Mouse (Mus musculus): ENCODE measurements around the gene Gskip. TPM values are rescaled to one million over a fixed set of nuclear protein-coding genes. Genes with fewer than 3 reads are reported as not detected.

The Gskip gene
- total and polyA plus RNA-seq, 3 experiments: 12.3 to 21.9 (median 13.3) TPM

DNA sequence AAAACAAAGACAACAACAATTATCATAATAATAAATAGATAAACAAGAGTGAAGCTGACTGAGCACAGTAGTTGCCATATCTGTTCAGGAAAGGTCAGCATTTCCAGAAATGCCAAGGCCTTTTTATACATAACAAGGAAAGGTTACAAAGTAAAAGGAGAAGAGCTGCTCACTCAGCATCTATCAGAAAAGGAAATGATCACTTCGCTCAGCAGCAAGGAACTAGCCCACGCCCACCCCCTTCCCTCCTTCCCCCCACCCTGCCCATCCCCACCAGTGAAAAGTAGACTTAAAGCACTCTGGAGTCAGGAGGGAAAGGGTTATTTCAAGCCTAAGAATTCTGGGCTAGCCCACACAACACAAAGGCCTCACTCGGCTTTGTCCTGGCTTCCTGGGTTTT is 35.6 kb downstream of the Gskip start:
- H3K36me3 ChIP-seq (replicated peaks in 1 of 2; ENCODE audit: control insufficient read depth in 1 of 2, insufficient read depth in 1 of 2, low read length in 1 of 2): no peaks in the 10 kb centered on the region
- H3K27me3 ChIP-seq (replicated peaks): no peaks in the 10 kb centered on the region
- H3K4me3 ChIP-seq (replicated peaks in 1 of 3; ENCODE audit: low read depth in 2 of 3, low read length in 2 of 3, poor library complexity in 1 of 3): no peak overlapping the region
- DNase-seq (ENCODE audit: extremely low read depth): no peak
- dilution Hi-C loops (cut with MboI; ENCODE audit: extremely low pct_ligation_motif_present, extremely low pct_unique_long_range_greater_than_20kb, low sequenced_read_pairs) (no loop called here), in situ Hi-C loops (cut with MboI; ENCODE audit: low pct_ligation_motif_present, low pct_unique_long_range_greater_than_20kb, low sequenced_read_pairs) (loop anchor here (10.0 kb wide), 1 partner anchor 225 kb away; no protein-coding TSS in a partner anchor)
- TF ChIP-seq ZMIZ1 (IDR thresholded peaks at IDR 0.05; ENCODE audit: low read depth, low read length): no peak
- no peak for TF ChIP-seq RCOR1 (conservative IDR thresholded peaks at IDR 0.05; ENCODE audit: low read depth, low read length)
- TF ChIP-seq CHD2 (IDR thresholded peaks at IDR 0.05; ENCODE audit: low read length): no peak
- no peak for TF ChIP-seq NELFE (IDR thresholded peaks at IDR 0.05; ENCODE audit: low read depth, low read length)
- no peak for TF ChIP-seq IRF4 (IDR thresholded peaks at IDR 0.05; ENCODE audit: low read depth, low read length)
- TF ChIP-seq CTCF (conservative IDR thresholded peaks at IDR 0.05 in 1 of 2, IDR thresholded peaks at IDR 0.05 in 1 of 2; ENCODE audit: low read depth in 2 of 2, low read length in 2 of 2): no peak
- no peaks in the 10 kb centered on the region for H3K79me2 ChIP-seq (replicated peaks; ENCODE audit: control insufficient read depth, extremely low read depth, insufficient read depth, poor library complexity, severe bottlenecking)
- no peak overlapping the region for H3K4me2 ChIP-seq (ENCODE audit: insufficient read depth, low read depth, poor library complexity, severe bottlenecking)
- no peaks in the 10 kb centered on the region for H3K9me3 ChIP-seq (replicated peaks; ENCODE audit: low read length)
- H3K4me1 ChIP-seq (ENCODE audit: control insufficient read depth in 1 of 2, insufficient read depth in 2 of 2): peaks cover 8 to 26% of the 10 kb centered on the region in 2 experiments; a peak in 3 of 4 replicates
- no peak overlapping the region for H3K9ac ChIP-seq (ENCODE audit: insufficient read depth, low read depth)
- no peak overlapping the region for H3K27ac ChIP-seq (ENCODE audit: insufficient read depth, low read depth)

DNA sequence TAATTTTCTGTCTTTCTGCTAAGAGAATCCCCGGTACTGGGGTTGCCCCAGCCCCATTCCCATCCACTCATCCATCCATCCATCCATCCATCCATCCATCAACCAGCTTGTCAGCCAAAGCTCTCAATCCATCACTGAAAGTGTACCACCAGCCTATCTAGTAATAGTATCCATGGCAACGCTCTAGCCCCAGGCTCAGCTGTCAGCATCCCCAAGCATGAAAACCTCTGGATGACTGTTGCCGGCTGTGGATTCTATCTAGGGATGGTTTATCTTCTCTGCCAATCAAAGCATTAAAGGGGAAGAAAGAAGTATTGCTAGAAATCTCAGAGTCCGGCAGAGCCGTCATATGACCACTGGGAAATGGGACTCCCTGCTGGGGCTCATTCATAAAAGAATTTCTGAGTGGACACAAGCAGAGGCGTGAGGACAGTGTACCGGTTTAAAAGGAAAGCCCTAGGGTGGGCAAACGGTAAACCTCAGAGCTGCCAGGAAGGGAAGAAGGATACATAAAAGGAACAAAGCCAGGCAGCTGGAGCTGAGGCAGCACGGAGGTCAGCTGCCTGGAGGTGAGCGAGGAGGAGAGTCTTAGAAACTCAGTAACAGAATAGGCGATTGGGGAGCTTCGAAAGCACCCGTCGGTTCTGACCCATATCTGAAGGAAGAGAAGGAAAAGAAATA is 37.0 kb downstream of the Gskip start:
- Histone ChIP-seq H3K9ac (ENCODE audit: insufficient read depth, low read depth) (no peak overlapping the region), H3K79me2 (replicated peaks; ENCODE audit: control insufficient read depth, extremely low read depth, insufficient read depth, poor library complexity, severe bottlenecking) (no peaks in the 10 kb centered on the region), H3K36me3 (replicated peaks in 1 of 2; ENCODE audit: control insufficient read depth in 1 of 2, insufficient read depth in 1 of 2, low read length in 1 of 2) (no peaks in the 10 kb centered on the region), H3K27ac (ENCODE audit: insufficient read depth, low read depth) (no peak overlapping the region), H3K4me3 (replicated peaks in 1 of 3; ENCODE audit: low read depth in 2 of 3, low read length in 2 of 3, poor library complexity in 1 of 3) (no peak overlapping the region), H3K4me2 (ENCODE audit: insufficient read depth, low read depth, poor library complexity, severe bottlenecking) (no peak overlapping the region), H3K4me1 (ENCODE audit: control insufficient read depth in 1 of 2, insufficient read depth in 2 of 2) (peaks cover 8 to 24% of the 10 kb centered on the region in 2 experiments; a peak in 3 of 4 replicates), H3K27me3 (replicated peaks) (no peaks in the 10 kb centered on the region), H3K9me3 (replicated peaks; ENCODE audit: low read length) (no peaks in the 10 kb centered on the region)
- DNase-seq (ENCODE audit: extremely low read depth): no peak
- dilution Hi-C loops (cut with MboI; ENCODE audit: extremely low pct_ligation_motif_present, extremely low pct_unique_long_range_greater_than_20kb, low sequenced_read_pairs): no loop called here
- TF ChIP-seq ZKSCAN1 (IDR thresholded peaks at IDR 0.05; ENCODE audit: borderline replicate concordance, low read depth, low read length) (no peak), RCOR1 (conservative IDR thresholded peaks at IDR 0.05; ENCODE audit: low read depth, low read length) (no peak), ETS1 (conservative IDR thresholded peaks at IDR 0.05; ENCODE audit: low read depth, low read length) (no peak), PAX5 (IDR thresholded peaks at IDR 0.05; ENCODE audit: low read length) (no peak), KAT2A (IDR thresholded peaks at IDR 0.05; ENCODE audit: insufficient replicate concordance, low read length) (no peak), MAFK (IDR thresholded peaks at IDR 0.05; ENCODE audit: insufficient replicate concordance, low read length) (no peak), CHD2 (IDR thresholded peaks at IDR 0.05; ENCODE audit: low read length) (no peak), ZMIZ1 (IDR thresholded peaks at IDR 0.05; ENCODE audit: low read depth, low read length) (no peak), SIN3A (IDR thresholded peaks at IDR 0.05; ENCODE audit: low read length) (no peak), ZNF384 (IDR thresholded peaks at IDR 0.05; ENCODE audit: low read depth, low read length) (no peak), NELFE (IDR thresholded peaks at IDR 0.05; ENCODE audit: low read depth, low read length) (no peak), EP300 (IDR thresholded peaks at IDR 0.05; ENCODE audit: low read length) (no peak), NRF1 (IDR thresholded peaks at IDR 0.05; ENCODE audit: low read depth, low read length) (no peak), JUN (IDR thresholded peaks at IDR 0.05; ENCODE audit: insufficient read depth, low read depth, low read length) (no peak), BHLHE40 (IDR thresholded peaks at IDR 0.05; ENCODE audit: low read depth, low read length) (no peak), POLR2A (IDR thresholded peaks at IDR 0.05; ENCODE audit: low read depth, low read length) (no peak)
- in situ Hi-C loops (cut with MboI; ENCODE audit: low pct_ligation_motif_present, low pct_unique_long_range_greater_than_20kb, low sequenced_read_pairs): loop anchor here (10.0 kb wide), 1 partner anchor 227 kb away; no protein-coding TSS in a partner anchor
